Mouse (Mus musculus) limb, embryonic 11.5 days (tissue): ENCODE data around the gene Pcyt1a. TPM values are rescaled to one million over a fixed set of nuclear protein-coding genes. Genes with fewer than 3 reads are reported as not detected.

ENCODE experiments used
- ATAC-seq: fragments of 200-750 bp; cut with Nextera tagmentation; 2 replicates; pipeline ENCODE4 v1.8.0; 2017; ENCODE audit warnings: low read depth; ENCODE audit not compliant: insufficient number of reproducible peaks, low FRiP score, low TSS enrichment
- DNase-seq: peaks from one replicate; pipeline ENCODE4 v3.0.0-alpha.2; 2015; ENCODE audit warnings: low spot score
- H3K27ac ChIP-seq: fragments of 300-500 bp; sonication (generic); replicated peaks from 2 replicates; pipeline ENCODE4 v1.5.1; 2014; ENCODE audit warnings: low read depth, mild to moderate bottlenecking, low read length
- H3K27me3 ChIP-seq: fragments of 300-500 bp; sonication (generic); 2 replicates; pipeline ENCODE4 v1.6.1; 2014; ENCODE audit warnings: mild to moderate bottlenecking, low read length, mixed read lengths; ENCODE audit not compliant: control insufficient read depth, insufficient read depth
- H3K36me3 ChIP-seq: fragments of 300-500 bp; sonication (generic); 2 replicates; pipeline ENCODE4 v1.6.1; 2014; ENCODE audit warnings: mild to moderate bottlenecking, low read length, moderate library complexity, mixed read lengths; ENCODE audit not compliant: control insufficient read depth, insufficient read depth
- H3K4me1 ChIP-seq: fragments of 300-500 bp; sonication (generic); 2 replicates; pipeline ENCODE4 v1.6.1; 2014; ENCODE audit warnings: low read length, mixed read lengths; ENCODE audit not compliant: control insufficient read depth, insufficient read depth
- H3K4me2 ChIP-seq: fragments of 300-500 bp; sonication (generic); 2 replicates; pipeline ENCODE4 v1.6.1; 2014; ENCODE audit warnings: low read depth, mild to moderate bottlenecking, moderate library complexity; ENCODE audit not compliant: severe bottlenecking
- H3K4me3 ChIP-seq: fragments of 300-500 bp; sonication (generic); 2 replicates; pipeline ENCODE4 v1.5.1; 2014; ENCODE audit warnings: low read depth, low read length
- H3K9ac ChIP-seq: fragments of 300-500 bp; sonication (generic); 2 replicates; pipeline ENCODE4 v1.6.1; 2014; ENCODE audit warnings: mild to moderate bottlenecking, low read length
- H3K9me3 ChIP-seq: fragments of 300-500 bp; sonication (generic); 2 replicates; pipeline ENCODE4 v1.6.1; 2016; ENCODE audit warnings: low read length; ENCODE audit not compliant: control insufficient read depth
- WGBS: fragments of 180-500 bp; shearing (Covaris S2); extraction: QIAGEN DNeasy Blood & Tissue Kit; methylation state at CpG from one replicate; pipeline ENCODE4 v1.1.7; 2014; 5-methylcytosine and 5-hydroxymethylcytosine counted together
- polyA plus RNA-seq: library from polyadenylated mRNA; unstranded; fragments of >200 nt; fragmentation: Nextera tagmentation; extraction: Ambion mirVana; gene quantifications from 2 replicates; pipeline ENCODE4 v1.2.1, GENCODE M21; 2014

Gene Pcyt1a
- polyA plus RNA-seq, 1 experiment from 2014 or later: 37.0 TPM

DNA sequence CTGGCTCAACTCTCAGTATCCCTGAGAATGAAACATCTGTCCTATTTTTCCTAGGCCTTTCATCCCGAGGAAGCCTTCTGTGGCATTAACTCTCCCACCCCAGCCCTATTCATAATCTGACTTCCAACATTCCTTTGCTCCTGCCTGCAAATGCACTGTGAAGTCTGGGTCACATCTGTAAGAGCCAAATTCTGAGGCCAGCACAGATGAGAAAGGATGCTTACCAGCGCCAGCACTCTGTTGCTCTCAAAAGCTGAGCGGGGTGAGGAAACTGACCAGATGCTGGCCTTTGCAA lies 34.2 kb upstream of the Pcyt1a start:
- WGBS: 69% methylated on average over 3 of the region's 3 CpGs
- H3K9ac ChIP-seq: no peak overlapping the region; the same call in 1 of the 2 replicates
- peaks cover 3% of the 10 kb centered on the region for H3K36me3 ChIP-seq
- no peak for DNase-seq
- no peak overlapping the region for H3K4me2 ChIP-seq
- no peak overlapping the region for H3K27ac ChIP-seq
- no peaks in the 10 kb centered on the region for H3K9me3 ChIP-seq
- H3K4me1 ChIP-seq: no peaks in the 10 kb centered on the region
- ATAC-seq: no peak
- H3K27me3 ChIP-seq: no peaks in the 10 kb centered on the region
- H3K4me3 ChIP-seq: no peak overlapping the region

DNA sequence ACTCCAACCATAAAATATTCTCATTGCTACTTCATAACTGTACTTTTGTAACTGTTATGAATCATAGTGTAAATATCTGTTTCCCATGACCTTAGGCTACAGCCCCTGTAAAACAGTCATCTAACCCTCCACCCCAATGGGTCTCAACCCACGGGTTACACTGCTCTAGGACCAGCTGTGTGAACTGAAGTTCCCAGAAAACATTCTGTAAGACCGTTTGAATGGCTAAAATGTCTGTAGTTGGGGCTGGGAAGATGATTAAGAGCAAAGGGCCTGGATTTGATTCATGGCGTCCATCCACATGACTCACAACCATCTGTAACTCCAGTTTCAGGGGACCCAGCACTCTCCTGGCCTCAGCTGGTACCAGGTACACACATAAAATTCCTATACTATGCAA lies 32.5 kb upstream of the Pcyt1a start:
- no peak for ATAC-seq
- DNase-seq: no peak
- no peak overlapping the region for H3K4me3 ChIP-seq

DNA sequence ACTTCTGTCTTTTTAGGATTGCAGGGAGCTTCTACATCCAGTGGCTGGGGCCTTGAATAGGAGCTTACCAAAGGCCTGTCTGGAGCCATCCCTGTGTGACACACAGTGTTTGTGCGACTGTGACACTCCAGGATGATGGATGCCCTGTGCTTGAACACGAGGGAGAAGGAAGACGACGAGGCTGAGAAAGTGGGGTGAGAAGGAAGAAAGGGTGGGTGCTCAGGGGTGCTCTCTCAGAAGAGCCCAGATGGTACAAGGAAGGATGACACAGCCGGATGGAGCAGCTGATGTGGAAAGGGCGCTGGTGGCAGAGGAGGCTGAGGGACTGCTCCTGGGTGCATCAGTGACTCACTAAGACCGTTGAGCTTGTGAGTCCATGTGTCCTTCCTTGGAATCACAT lies 30.5 kb upstream of the Pcyt1a start, which contains the start of gene Tm4sf19:
Tm4sf19 (plus strand) TSS at position 240 of the 400 bp plus-strand sequence.
- no peak for ATAC-seq
- H3K4me1 ChIP-seq: no peaks in the 10 kb centered on the region
- H3K27me3 ChIP-seq: no peaks in the 10 kb centered on the region
- no peak for DNase-seq
- H3K36me3 ChIP-seq: no peaks in the 10 kb centered on the region
- H3K9ac ChIP-seq: no peak within 1 kb of the TSS
- no peak within 1 kb of the TSS for H3K4me3 ChIP-seq
- no peak within 1 kb of the TSS for H3K27ac ChIP-seq
- H3K9me3 ChIP-seq: no peaks in the 10 kb centered on the region
- WGBS: 88% methylated on average over 7 of the region's 7 CpGs
- H3K4me2 ChIP-seq: no peak within 1 kb of the TSS

More for the DNA sequence above, 32.5 kb upstream of the Pcyt1a start:
- Histone ChIP-seq H3K9ac (no peak overlapping the region), H3K27ac (no peak overlapping the region), H3K4me1 (no peaks in the 10 kb centered on the region), H3K4me2 (no peak overlapping the region), H3K9me3 (no peaks in the 10 kb centered on the region), H3K36me3 (peaks cover under 1% of the 10 kb centered on the region; the same call in 1 of the 2 replicates), H3K27me3 (no peaks in the 10 kb centered on the region)
- WGBS: 81% methylated on average over 3 of the region's 3 CpGs

DNA sequence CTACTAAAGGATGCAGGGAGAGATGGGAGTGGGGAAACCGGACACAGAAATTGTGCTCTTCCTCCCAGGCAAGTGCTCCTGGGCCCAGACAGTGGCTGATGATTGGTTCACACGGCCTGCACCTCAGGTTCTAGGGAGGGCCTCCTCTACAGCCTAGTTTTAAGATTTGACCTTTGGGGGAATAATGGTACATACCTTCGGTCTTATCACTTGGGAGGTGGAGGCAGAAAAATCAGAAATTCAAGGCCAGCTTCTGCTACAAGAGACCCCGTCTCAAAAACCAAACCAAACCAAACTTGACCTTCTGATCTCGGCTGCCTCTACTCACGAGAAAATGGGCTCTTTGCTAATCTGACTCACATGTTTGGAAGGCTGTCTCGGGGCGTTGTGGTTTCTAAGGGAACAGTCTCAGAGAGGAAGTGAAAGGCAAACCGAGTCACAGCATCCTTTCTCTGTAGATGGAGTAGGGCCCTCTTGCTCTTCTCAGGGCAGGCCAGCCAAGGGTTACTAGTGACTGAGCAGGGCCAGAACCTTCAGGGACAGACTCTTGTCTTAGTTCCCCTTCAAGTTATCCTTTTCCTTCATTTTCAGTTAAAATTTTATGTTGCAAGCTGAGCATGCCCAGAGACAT lies 29.3 kb upstream of the Pcyt1a start:
- 79% methylated on average over 9 of the region's 9 CpGs for WGBS

DNA sequence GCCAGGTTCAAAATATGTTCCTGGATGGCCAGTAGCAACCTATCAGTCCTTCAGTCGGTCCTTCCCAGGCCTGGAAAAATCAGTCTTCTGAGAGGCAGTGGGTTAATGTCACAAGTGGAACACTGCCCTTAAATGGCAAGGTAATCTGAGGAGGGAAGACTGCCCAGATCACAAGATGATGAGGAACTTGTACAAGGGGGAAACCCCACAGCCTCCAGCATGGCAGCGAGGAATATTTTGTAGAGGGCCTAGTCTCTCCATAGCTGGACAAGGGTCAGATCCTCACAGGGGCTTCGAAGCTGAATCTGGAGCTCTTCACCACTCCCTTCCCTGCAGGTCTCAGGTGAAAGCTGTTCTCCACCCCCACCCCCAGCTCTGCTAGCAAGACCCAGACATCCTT lies 27.9 kb upstream of the Pcyt1a start:
- no peaks in the 10 kb centered on the region for H3K36me3 ChIP-seq
- H3K4me2 ChIP-seq: no peak overlapping the region
- no peaks in the 10 kb centered on the region for H3K9me3 ChIP-seq
- no peaks in the 10 kb centered on the region for H3K4me1 ChIP-seq
- H3K4me3 ChIP-seq: no peak overlapping the region
- no peak for DNase-seq
- no peaks in the 10 kb centered on the region for H3K27me3 ChIP-seq
- H3K27ac ChIP-seq: no peak overlapping the region
- no peak overlapping the region for H3K9ac ChIP-seq
- 82% methylated on average over 3 of the region's 3 CpGs for WGBS
- no peak for ATAC-seq

More for the DNA sequence above, 29.3 kb upstream of the Pcyt1a start:
- H3K27ac ChIP-seq: no peak overlapping the region
- DNase-seq (no peak), ATAC-seq (no peak)
- H3K4me2 ChIP-seq: no peak overlapping the region
- no peak overlapping the region for H3K4me3 ChIP-seq
- H3K27me3 ChIP-seq: no peaks in the 10 kb centered on the region
- H3K36me3 ChIP-seq: no peaks in the 10 kb centered on the region
- no peaks in the 10 kb centered on the region for H3K4me1 ChIP-seq
- no peak overlapping the region for H3K9ac ChIP-seq
- H3K9me3 ChIP-seq: no peaks in the 10 kb centered on the region

DNA sequence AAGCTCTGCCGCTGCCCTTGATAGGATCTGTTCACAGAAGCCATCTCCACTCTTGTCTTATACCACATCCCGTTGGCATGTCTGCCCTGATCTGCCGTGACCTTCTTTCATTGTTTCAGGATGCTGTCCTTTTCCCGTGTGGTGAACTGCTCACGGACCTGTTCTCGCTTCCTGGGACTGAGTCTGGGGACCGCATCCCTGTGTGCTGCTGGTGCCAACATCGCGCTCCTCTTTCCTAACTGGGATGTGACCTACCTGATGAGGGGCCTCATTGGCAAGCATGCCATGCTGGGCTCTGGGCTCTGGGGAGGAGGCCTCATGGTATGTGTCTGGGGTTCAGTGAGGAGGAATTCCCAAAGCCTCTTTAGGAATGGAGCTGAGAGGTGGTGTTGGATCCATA lies 25.0 kb upstream of the Pcyt1a start:
- Histone ChIP-seq H3K36me3 (no peaks in the 10 kb centered on the region), H3K9ac (no peak overlapping the region), H3K4me3 (no peak overlapping the region), H3K27ac (no peak overlapping the region), H3K9me3 (no peaks in the 10 kb centered on the region), H3K4me1 (no peaks in the 10 kb centered on the region), H3K27me3 (no peaks in the 10 kb centered on the region), H3K4me2 (no peak overlapping the region)
- ATAC-seq (no peak), DNase-seq (no peak)
- WGBS: 96% methylated on average over 9 of the region's 9 CpGs

DNA sequence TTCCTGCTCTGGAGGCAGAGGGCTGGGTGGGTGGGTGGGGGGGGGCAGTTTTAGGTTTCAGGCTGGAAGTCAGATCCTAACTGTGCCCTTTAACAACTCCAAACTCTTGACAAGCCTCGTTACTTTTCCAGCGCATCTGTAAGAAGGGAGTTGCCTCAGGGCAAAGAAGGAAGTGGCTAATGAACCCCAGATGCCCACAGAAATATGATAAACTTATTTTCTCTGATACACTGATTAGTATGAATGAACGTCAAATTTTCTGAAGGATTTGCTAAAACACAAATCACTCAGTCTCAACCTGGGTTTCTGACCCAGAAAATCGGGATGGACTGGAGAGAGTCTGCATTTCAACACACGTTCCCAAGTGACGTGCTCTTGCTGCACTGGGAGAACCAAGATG lies 24.1 kb upstream of the Pcyt1a start:
- Histone ChIP-seq H3K36me3 (no peaks in the 10 kb centered on the region), H3K9me3 (no peaks in the 10 kb centered on the region), H3K4me1 (no peaks in the 10 kb centered on the region), H3K27me3 (no peaks in the 10 kb centered on the region), H3K9ac (no peak overlapping the region), H3K4me3 (no peak overlapping the region), H3K4me2 (no peak overlapping the region), H3K27ac (no peak overlapping the region)
- DNase-seq (no peak), ATAC-seq (no peak)
- 50% methylated on average over 6 of the region's 6 CpGs for WGBS

DNA sequence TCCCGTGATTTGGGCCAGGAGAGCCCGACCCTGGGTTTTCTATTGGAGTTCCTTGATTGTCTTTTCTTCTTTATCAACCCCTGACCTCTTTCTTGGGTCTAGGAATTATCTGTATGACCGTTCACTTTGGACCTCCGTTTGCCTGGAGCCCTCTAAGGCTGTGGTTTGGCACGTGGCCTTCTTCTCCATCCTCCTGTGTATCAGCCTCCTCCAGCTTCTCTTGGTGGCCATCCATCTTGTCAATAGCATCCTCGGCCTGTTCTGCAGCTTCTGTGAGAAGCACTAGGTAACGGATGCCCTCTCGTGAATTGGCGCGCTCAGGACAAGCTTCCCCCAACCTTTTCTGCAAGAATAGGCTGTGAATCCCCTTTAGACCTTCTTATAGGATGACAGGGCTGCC lies 23.0 kb upstream of the Pcyt1a start:
- Histone ChIP-seq H3K4me2 (no peak overlapping the region), H3K4me3 (no peak overlapping the region), H3K27ac (no peak overlapping the region), H3K36me3 (no peaks in the 10 kb centered on the region), H3K9me3 (no peaks in the 10 kb centered on the region), H3K4me1 (no peaks in the 10 kb centered on the region), H3K9ac (no peak overlapping the region), H3K27me3 (no peaks in the 10 kb centered on the region)
- DNase-seq (no peak), ATAC-seq (no peak)
- WGBS: 82% methylated on average over 10 of the region's 10 CpGs

DNA sequence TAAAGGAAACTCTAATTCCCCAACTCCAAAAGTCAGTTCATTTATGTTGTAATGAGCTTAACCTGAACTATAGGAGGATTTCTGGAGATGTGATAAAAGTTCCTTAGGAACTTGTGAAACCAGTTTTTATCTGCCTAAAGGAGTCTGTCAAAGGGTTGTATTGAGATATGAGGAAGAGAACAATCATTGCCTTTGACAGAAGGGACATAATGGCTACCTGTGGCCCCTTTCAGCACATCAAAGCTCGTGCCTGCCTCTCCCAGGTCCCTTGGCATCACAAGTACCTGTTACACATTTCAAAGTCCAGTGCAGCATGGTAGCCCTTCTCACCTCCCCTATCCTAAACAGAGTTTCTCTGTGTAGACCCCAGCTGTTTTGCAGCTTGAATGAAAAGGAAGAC lies 13.3 kb upstream of the Pcyt1a start:
- WGBS: 40% methylated on average over 1 of the region's 1 CpGs
- H3K4me1 ChIP-seq: no peaks in the 10 kb centered on the region
- H3K36me3 ChIP-seq: no peaks in the 10 kb centered on the region
- no peak overlapping the region for H3K4me3 ChIP-seq
- H3K9me3 ChIP-seq: no peaks in the 10 kb centered on the region
- H3K9ac ChIP-seq: no peak overlapping the region
- no peak overlapping the region for H3K4me2 ChIP-seq
- no peak overlapping the region for H3K27ac ChIP-seq
- DNase-seq: no peak
- no peak for ATAC-seq
- no peaks in the 10 kb centered on the region for H3K27me3 ChIP-seq
